Mouse (Mus musculus) neural tube, embryonic 14.5 days (tissue): ENCODE data around the gene Exd1. TPM values are rescaled to one million over a fixed set of nuclear protein-coding genes. Genes with fewer than 3 reads are reported as not detected.

Experiments used
- ATAC-seq: fragments of 200-750 bp; cut with Nextera tagmentation; 2 replicates; pipeline ENCODE4 v1.8.0; 2017; ENCODE audit warnings: low read depth, mild to moderate bottlenecking, moderate TSS enrichment, moderate library complexity
- H3K27ac ChIP-seq: fragments of 300-500 bp; sonication (generic); 2 replicates; pipeline ENCODE4 v1.5.1; 2014; ENCODE audit warnings: low read depth, mild to moderate bottlenecking, control low read depth, low read length, moderate library complexity, mixed read lengths
- H3K27me3 ChIP-seq: fragments of 300-500 bp; sonication (generic); 2 replicates; pipeline ENCODE4 v1.6.1; 2014; ENCODE audit warnings: low read length; ENCODE audit not compliant: control insufficient read depth, insufficient read depth
- H3K36me3 ChIP-seq: fragments of 300-500 bp; sonication (generic); 2 replicates; pipeline ENCODE4 v1.6.1; 2014; ENCODE audit warnings: low read length, mixed read lengths; ENCODE audit not compliant: control insufficient read depth, insufficient read depth
- H3K4me1 ChIP-seq: fragments of 300-500 bp; sonication (generic); 2 replicates; pipeline ENCODE4 v1.6.1; 2014; ENCODE audit warnings: low read length; ENCODE audit not compliant: control insufficient read depth, insufficient read depth
- H3K4me2 ChIP-seq: fragments of 300-500 bp; sonication (generic); 2 replicates; pipeline ENCODE4 v1.6.1; 2014; ENCODE audit warnings: mild to moderate bottlenecking, low read depth, low read length, control low read depth
- H3K4me3 ChIP-seq: fragments of 300-500 bp; sonication (generic); 2 replicates; pipeline ENCODE4 v1.5.1; 2014; ENCODE audit warnings: low read depth, low read length, control low read depth, mixed read lengths
- H3K9ac ChIP-seq: fragments of 300-500 bp; sonication (generic); replicated peaks from 2 replicates; pipeline ENCODE4 v1.6.1; 2014; ENCODE audit warnings: low read depth, mild to moderate bottlenecking, control low read depth, low read length, mixed read lengths
- H3K9me3 ChIP-seq: fragments of 300-500 bp; sonication (generic); 2 replicates; pipeline ENCODE4 v1.6.1; 2016; ENCODE audit warnings: low read length; ENCODE audit not compliant: control insufficient read depth
- WGBS: fragments of 180-500 bp; shearing (Covaris S2); extraction: QIAGEN DNeasy Blood & Tissue Kit; methylation state at CpG from one replicate; pipeline ENCODE4 v1.1.7; 2014; 5-methylcytosine and 5-hydroxymethylcytosine counted together
- polyA plus RNA-seq: library from polyadenylated mRNA; unstranded; fragments of >200 nt; fragmentation: Nextera tagmentation; extraction: Ambion mirVana; gene quantifications from 2 replicates; pipeline ENCODE4 v1.2.1, GENCODE M21; 2014

The Exd1 gene
- polyA plus RNA-seq, 1 experiment from 2014 or later = 0.62 TPM

- 65% methylated on average over 5 of the region's 5 CpGs for WGBS
- H3K27me3 ChIP-seq = no peaks in the 10 kb centered on the region
- no peaks in the 10 kb centered on the region for H3K9me3 ChIP-seq
- ATAC-seq = no peak
- no peak overlapping the region for H3K4me3 ChIP-seq
- no peaks in the 10 kb centered on the region for H3K36me3 ChIP-seq
- no peak overlapping the region for H3K4me2 ChIP-seq
- H3K9ac ChIP-seq = no peak overlapping the region
- H3K27ac ChIP-seq = no peak overlapping the region
- H3K4me1 ChIP-seq = no peaks in the 10 kb centered on the region
Measured at GRCm38 (mm10) chr2:119491953-119492352, 55.5 kb downstream of the Exd1 start.

GRCm38 (mm10) chr2:119486488-119486887 lies 60.9 kb downstream of the Exd1 start:
- no peak for ATAC-seq
- Histone ChIP-seq H3K9me3 (no peaks in the 10 kb centered on the region), H3K4me3 (no peak overlapping the region), H3K4me1 (no peaks in the 10 kb centered on the region), H3K36me3 (no peaks in the 10 kb centered on the region), H3K4me2 (no peak overlapping the region), H3K27me3 (no peaks in the 10 kb centered on the region), H3K27ac (no peak overlapping the region), H3K9ac (no peak overlapping the region)
- 5% methylated on average over 4 of the region's 4 CpGs for WGBS

DNA sequence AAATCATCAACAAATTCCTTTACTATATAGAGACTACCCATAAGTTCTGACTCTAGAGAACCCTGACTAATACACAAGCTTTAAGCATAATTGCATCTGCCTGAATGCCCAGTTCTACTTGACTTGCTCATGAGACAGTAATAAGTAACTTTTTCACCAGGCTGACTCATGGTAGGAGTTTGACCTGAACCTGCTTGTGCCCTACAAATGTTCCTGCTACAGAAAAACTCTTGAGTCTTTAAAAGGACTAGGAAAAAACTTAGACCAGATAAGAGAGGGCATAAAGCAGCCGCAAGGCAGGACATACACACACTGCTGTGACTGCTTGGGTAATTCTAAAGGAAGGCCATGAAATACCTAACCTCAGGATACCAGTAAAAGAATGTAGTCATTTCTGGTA lies 65.1 kb downstream of the Exd1 start:
- Histone ChIP-seq H3K9ac (no peak overlapping the region), H3K36me3 (no peaks in the 10 kb centered on the region), H3K4me3 (no peak overlapping the region), H3K27ac (no peak overlapping the region), H3K4me2 (no peak overlapping the region), H3K27me3 (no peaks in the 10 kb centered on the region), H3K9me3 (no peaks in the 10 kb centered on the region), H3K4me1 (peaks cover 5% of the 10 kb centered on the region; the same call in 1 of the 2 replicates)
- 93% methylated on average over 1 of the region's 1 CpGs for WGBS
- ATAC-seq = no peak

GRCm38 (mm10) chr2:119478397-119478749 lies 69.1 kb downstream of the Exd1 start:
- no peak; the same call in 1 of the 2 replicates for ATAC-seq
- WGBS = 13% methylated on average over 9 of the region's 9 CpGs
- no peaks in the 10 kb centered on the region for H3K27me3 ChIP-seq
- peak overlapping the region; percentile 61 for H3K4me2 ChIP-seq
- peak overlapping the region; percentile 92 for H3K4me3 ChIP-seq
- peak overlapping the region; percentile 98 for H3K27ac ChIP-seq
- H3K9ac ChIP-seq = peak overlapping the region; percentile 65
- peaks cover 12% of the 10 kb centered on the region; the same call in 1 of the 2 replicates for H3K4me1 ChIP-seq
- H3K36me3 ChIP-seq = no peaks in the 10 kb centered on the region
- no peaks in the 10 kb centered on the region for H3K9me3 ChIP-seq

GRCm38 (mm10) chr2:119477571-119478396 lies 69.6 kb downstream of the Exd1 start, which contains the start of gene Ino80:
Ino80 (minus strand) TSS chr2:119477687.
- Histone ChIP-seq H3K4me1 (peaks cover 12% of the 10 kb centered on the region; the same call in 1 of the 2 replicates), H3K4me2 (peak within 1 kb of the TSS; percentile 78), H3K27me3 (no peaks in the 10 kb centered on the region), H3K4me3 (peak within 1 kb of the TSS; percentile 92), H3K9me3 (no peaks in the 10 kb centered on the region), H3K9ac (peak within 1 kb of the TSS; percentile 95), H3K27ac (peak within 1 kb of the TSS; percentile 98), H3K36me3 (no peaks in the 10 kb centered on the region)
- WGBS = 1% methylated on average over 60 of the region's 72 CpGs
- ATAC-seq = peak; percentile 96

GRCm38 (mm10) chr2:119476621-119477391 lies 70.6 kb downstream of the Exd1 start:
- Histone ChIP-seq H3K9me3 (no peaks in the 10 kb centered on the region), H3K4me2 (peak overlapping the region; percentile 78), H3K9ac (peak overlapping the region; percentile 95), H3K36me3 (no peaks in the 10 kb centered on the region), H3K4me1 (peaks cover 12% of the 10 kb centered on the region; the same call in 1 of the 2 replicates), H3K4me3 (peak overlapping the region; percentile 92), H3K27me3 (no peaks in the 10 kb centered on the region), H3K27ac (peak overlapping the region; percentile 98)
- peak; percentile 80 for ATAC-seq
- under 1% methylated on average over 42 of the region's 44 CpGs for WGBS

DNA sequence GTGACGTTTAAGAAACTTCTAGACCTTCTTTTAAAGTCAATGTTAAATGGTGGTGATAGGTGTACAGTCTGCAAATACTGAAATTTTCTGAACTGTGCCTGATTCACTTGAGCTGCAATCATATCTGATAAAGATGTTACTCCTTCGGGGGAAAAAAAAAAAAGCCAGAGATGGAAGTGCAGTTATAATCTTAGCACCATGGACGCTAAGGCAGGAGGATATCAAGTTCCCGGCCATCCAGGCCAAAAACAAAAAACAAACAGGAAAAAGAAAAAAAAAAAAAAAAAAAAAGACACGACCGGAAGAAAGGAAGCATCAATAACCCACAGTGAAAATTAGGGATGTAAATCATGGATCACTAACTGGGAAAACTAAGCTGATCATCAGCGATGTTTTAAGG lies 71.3 kb downstream of the Exd1 start:
- H3K9me3 ChIP-seq = no peaks in the 10 kb centered on the region
- H3K27me3 ChIP-seq = no peaks in the 10 kb centered on the region
- peaks cover 12% of the 10 kb centered on the region; the same call in 1 of the 2 replicates for H3K4me1 ChIP-seq
- H3K4me3 ChIP-seq = peak overlapping the region; percentile 92
- WGBS = 29% methylated on average over 7 of the region's 7 CpGs
- no peaks in the 10 kb centered on the region for H3K36me3 ChIP-seq
- ATAC-seq = no peak
- H3K27ac ChIP-seq = no peak overlapping the region
- H3K9ac ChIP-seq = peak overlapping the region; percentile 3; the same call in 1 of the 2 replicates
- H3K4me2 ChIP-seq = peak overlapping the region; percentile 78
